Mouse (Mus musculus) embryonic facial prominence, embryonic 11.5 days (tissue): ENCODE measurements at regions not wholly inside any gene's neighbourhood (a gene's known extent, or its start where the extent isn't known, plus 50 kb on each side); places are given as distances from the start of the nearest gene placed in this dataset.
"Not testable (repeated sequence)": the region's sequence is repeated elsewhere in the genome, so short reads cannot be mapped to it uniquely, and the experiment has no call there.

Experiments used
- ATAC-seq: fragments of 200-750 bp; cut with Nextera tagmentation; replicated peaks from 2 replicates; pipeline ENCODE4 v1.8.0; 2017; ENCODE audit warnings: low read depth; ENCODE audit not compliant: insufficient number of reproducible peaks, low FRiP score, low TSS enrichment
- DNase-seq: peaks from one replicate; pipeline ENCODE4 v3.0.0-alpha.2; 2015; ENCODE audit warnings: low spot score
- H3K27ac ChIP-seq: fragments of 300-500 bp; sonication (generic); replicated peaks from 2 replicates; pipeline ENCODE4 v1.5.1; 2014; ENCODE audit warnings: mild to moderate bottlenecking, low read depth, low read length, control low read depth
- H3K27me3 ChIP-seq: fragments of 300-500 bp; sonication (generic); 2 replicates; pipeline ENCODE4 v1.6.1; 2014; ENCODE audit warnings: mild to moderate bottlenecking, low read length, moderate library complexity, mixed read lengths; ENCODE audit not compliant: control insufficient read depth, insufficient read depth
- H3K36me3 ChIP-seq: fragments of 300-500 bp; sonication (generic); replicated peaks from 2 replicates; pipeline ENCODE4 v1.6.1; 2014; ENCODE audit warnings: low read depth, mild to moderate bottlenecking, low read length, moderate library complexity, mixed read lengths; ENCODE audit not compliant: control insufficient read depth, insufficient read depth
- H3K4me1 ChIP-seq: fragments of 300-500 bp; sonication (generic); 2 replicates; pipeline ENCODE4 v1.6.1; 2014; ENCODE audit warnings: low read length, mixed read lengths; ENCODE audit not compliant: control insufficient read depth, insufficient read depth
- H3K4me2 ChIP-seq: fragments of 300-500 bp; sonication (generic); 2 replicates; pipeline ENCODE4 v1.6.1; 2014; ENCODE audit warnings: low read depth, mild to moderate bottlenecking, control low read depth, low read length, moderate library complexity
- H3K4me3 ChIP-seq: fragments of 300-500 bp; sonication (generic); 2 replicates; pipeline ENCODE4 v1.5.1; 2014; ENCODE audit warnings: low read depth, low read length, control low read depth
- H3K9ac ChIP-seq: fragments of 300-500 bp; sonication (generic); replicated peaks from 2 replicates; pipeline ENCODE4 v1.6.1; 2014; ENCODE audit warnings: mild to moderate bottlenecking, control low read depth, low read length
- H3K9me3 ChIP-seq: fragments of 300-500 bp; sonication (generic); replicated peaks from 2 replicates; pipeline ENCODE4 v1.6.1; 2016; ENCODE audit warnings: mild to moderate bottlenecking, low read length, inconsistent platforms, mixed read lengths; ENCODE audit not compliant: control insufficient read depth
- WGBS: fragments of 180-500 bp; shearing (Covaris S2); extraction: QIAGEN DNeasy Blood & Tissue Kit; methylation state at CpG from one replicate; pipeline ENCODE4 v1.1.7; 2014; 5-methylcytosine and 5-hydroxymethylcytosine counted together

- Histone ChIP-seq H3K36me3 (no peaks in the 10 kb centered on the region), H3K9me3 (no peaks in the 10 kb centered on the region), H3K4me1 (no peaks in the 10 kb centered on the region), H3K9ac (no peak overlapping the region), H3K27me3 (no peaks in the 10 kb centered on the region), H3K4me3 (no peak overlapping the region), H3K27ac (no peak overlapping the region), H3K4me2 (no peak overlapping the region)
- DNase-seq: peak; percentile 34
- no peak for ATAC-seq
- 67% methylated on average over 13 of the region's 13 CpGs for WGBS
Measured at GRCm38 (mm10) chr14:60559826-60560529, 73.8 kb upstream of the Spata13 start.

- 80% methylated on average over 5 of the region's 5 CpGs for WGBS
Measured at GRCm38 (mm10) chr14:60576281-60576680, 57.5 kb upstream of the Spata13 start.

GRCm38 (mm10) chr14:60580131-60580530, 53.7 kb upstream of the Spata13 start:
- not testable (repeated sequence) for H3K36me3 ChIP-seq, H3K4me1 ChIP-seq, H3K9ac ChIP-seq, H3K4me2 ChIP-seq, ATAC-seq, H3K4me3 ChIP-seq, DNase-seq, H3K9me3 ChIP-seq, H3K27ac ChIP-seq, H3K27me3 ChIP-seq

More at GRCm38 (mm10) chr14:60576281-60576680, 57.5 kb upstream of the Spata13 start:
- no peak overlapping the region for H3K27ac ChIP-seq
- H3K4me2 ChIP-seq: no peak overlapping the region
- no peaks in the 10 kb centered on the region for H3K27me3 ChIP-seq
- no peaks in the 10 kb centered on the region for H3K4me1 ChIP-seq
- DNase-seq (no peak), ATAC-seq (no peak)
- no peak overlapping the region for H3K9ac ChIP-seq
- no peak overlapping the region for H3K4me3 ChIP-seq
- H3K9me3 ChIP-seq: no peaks in the 10 kb centered on the region
- no peaks in the 10 kb centered on the region for H3K36me3 ChIP-seq
